Mouse (Mus musculus): ENCODE measurements around the gene Pi4k2b. TPM values are rescaled to one million over a fixed set of nuclear protein-coding genes. Genes with fewer than 3 reads are reported as not detected.
A peak's percentile ranks its signal among the peaks of the same experiment; 100 is the strongest.
"Not testable (repeated sequence)": the region's sequence is repeated elsewhere in the genome, so short reads cannot be mapped to it uniquely, and the experiment has no call there.

The Pi4k2b gene
- polyA plus RNA-seq, 1 experiment, result not detected

- Histone ChIP-seq H3K4me1 (ENCODE audit: control insufficient read depth, insufficient read depth, low read length) (no peaks in the 10 kb centered on the region), H3K27ac (ENCODE audit: insufficient read depth, low read depth, low read length) (no peak overlapping the region), H3K4me3 (ENCODE audit: insufficient read depth, low read depth, low read length) (no peak overlapping the region)
- WGBS, result 92% methylated on average over 7 of the region's 7 CpGs
- no peak for TF ChIP-seq POLR2A (IDR thresholded peaks at IDR 0.05; ENCODE audit: insufficient read depth, low read depth, low read length)
These were observed 21.2 kb downstream of the Pi4k2b start for GRCm38 (mm10) chr5:52762586-52762985.

- 91% methylated on average over 5 of the region's 5 CpGs for WGBS
- Histone ChIP-seq H3K4me1 (ENCODE audit: control insufficient read depth, insufficient read depth, low read length) (no peaks in the 10 kb centered on the region), H3K4me3 (ENCODE audit: insufficient read depth, low read depth, low read length) (no peak overlapping the region), H3K27ac (ENCODE audit: insufficient read depth, low read depth, low read length) (no peak overlapping the region)
- no peak for TF ChIP-seq CTCF (IDR thresholded peaks at IDR 0.05; ENCODE audit: insufficient read depth, low read depth, low read length)
- TF ChIP-seq POLR2A (IDR thresholded peaks at IDR 0.05; ENCODE audit: insufficient read depth, low read depth, low read length), result no peak
These were observed 32.9 kb downstream of the Pi4k2b start for GRCm38 (mm10) chr5:52774267-52774666.

- TF ChIP-seq CTCF (IDR thresholded peaks at IDR 0.05; ENCODE audit: insufficient read depth, low read depth, low read length) (no peak), POLR2A (IDR thresholded peaks at IDR 0.05; ENCODE audit: insufficient read depth, low read depth, low read length) (no peak)
- Histone ChIP-seq H3K27ac (ENCODE audit: insufficient read depth, low read depth, low read length) (no peak within 1 kb of the TSS), H3K4me1 (ENCODE audit: control insufficient read depth, insufficient read depth, low read length) (no peaks in the 10 kb centered on the region), H3K4me3 (ENCODE audit: insufficient read depth, low read depth, low read length) (no peak within 1 kb of the TSS)
- WGBS, result 65% methylated on average over 8 of the region's 8 CpGs
These were observed 33.9 kb downstream of the Pi4k2b start, which contains the start of gene Zcchc4 for GRCm38 (mm10) chr5:52775237-52775636. Gene Zcchc4 (plus strand): TSS chr5:52775409.

- WGBS, result 92% methylated on average over 8 of the region's 8 CpGs
- H3K27ac ChIP-seq (ENCODE audit: insufficient read depth, low read depth, low read length); H3K4me3 ChIP-seq (ENCODE audit: insufficient read depth, low read depth, low read length); H3K4me1 ChIP-seq (ENCODE audit: control insufficient read depth, insufficient read depth, low read length): not testable (repeated sequence)
These were observed 35.3 kb downstream of the Pi4k2b start for GRCm38 (mm10) chr5:52776466-52777354.

GRCm38 (mm10) chr5:52782523-52783250 is 41.3 kb downstream of the Pi4k2b start:
- Histone ChIP-seq H3K27ac (ENCODE audit: insufficient read depth, low read depth, low read length) (0 out of 2 replicates have a peak overlapping the region, but pooled peaks have one; percentile 5), H3K4me1 (ENCODE audit: control insufficient read depth, insufficient read depth, low read length) (no peaks in the 10 kb centered on the region), H3K4me3 (ENCODE audit: insufficient read depth, low read depth, low read length) (peak overlapping the region; percentile 69)
- WGBS, result 3% methylated on average over 37 of the region's 37 CpGs
- TF ChIP-seq POLR2A (IDR thresholded peaks at IDR 0.05; ENCODE audit: insufficient read depth, low read depth, low read length) (no peak), CTCF (IDR thresholded peaks at IDR 0.05; ENCODE audit: insufficient read depth, low read depth, low read length) (peak; percentile 85)

- Histone ChIP-seq H3K27ac (ENCODE audit: insufficient read depth, low read depth, low read length) (0 out of 2 replicates have a peak overlapping the region, but pooled peaks have one; percentile 5), H3K4me1 (ENCODE audit: control insufficient read depth, insufficient read depth, low read length) (no peaks in the 10 kb centered on the region), H3K4me3 (ENCODE audit: insufficient read depth, low read depth, low read length) (peak overlapping the region; percentile 69)
- WGBS, result 0% methylated on average over 9 of the region's 9 CpGs
- TF ChIP-seq CTCF (IDR thresholded peaks at IDR 0.05; ENCODE audit: insufficient read depth, low read depth, low read length) (no peak), POLR2A (IDR thresholded peaks at IDR 0.05; ENCODE audit: insufficient read depth, low read depth, low read length) (no peak)
These were observed 41.9 kb downstream of the Pi4k2b start for GRCm38 (mm10) chr5:52783251-52783620.

GRCm38 (mm10) chr5:52783957-52784356 is 42.6 kb downstream of the Pi4k2b start:
- H3K4me3 ChIP-seq (ENCODE audit: insufficient read depth, low read depth, low read length), result no peak overlapping the region
- H3K27ac ChIP-seq (ENCODE audit: insufficient read depth, low read depth, low read length), result no peak overlapping the region
- no peaks in the 10 kb centered on the region for H3K4me1 ChIP-seq (ENCODE audit: control insufficient read depth, insufficient read depth, low read length)
- TF ChIP-seq CTCF (IDR thresholded peaks at IDR 0.05; ENCODE audit: insufficient read depth, low read depth, low read length) (no peak), POLR2A (IDR thresholded peaks at IDR 0.05; ENCODE audit: insufficient read depth, low read depth, low read length) (no peak)
- 62% methylated on average over 2 of the region's 2 CpGs for WGBS

- Histone ChIP-seq H3K27ac (ENCODE audit: insufficient read depth, low read depth, low read length) (no peak overlapping the region), H3K4me3 (ENCODE audit: insufficient read depth, low read depth, low read length) (no peak overlapping the region), H3K4me1 (ENCODE audit: control insufficient read depth, insufficient read depth, low read length) (no peaks in the 10 kb centered on the region)
- TF ChIP-seq CTCF (IDR thresholded peaks at IDR 0.05; ENCODE audit: insufficient read depth, low read depth, low read length) (no peak), POLR2A (IDR thresholded peaks at IDR 0.05; ENCODE audit: insufficient read depth, low read depth, low read length) (no peak)
- WGBS, result 85% methylated on average over 7 of the region's 7 CpGs
These were observed 45.4 kb downstream of the Pi4k2b start for GRCm38 (mm10) chr5:52786556-52787322.

Data from olfactory bulb, adult 2 months (tissue).